Mouse (Mus musculus) liver, postnatal 0 days (tissue): ENCODE results near the gene Rapgef5. TPM values are rescaled to one million over a fixed set of nuclear protein-coding genes. Genes with fewer than 3 reads are reported as not detected.
A peak's percentile ranks its signal among the peaks of the same experiment; 100 is the strongest.

ENCODE experiments used
- ATAC-seq: fragments of 200-750 bp; cut with Nextera tagmentation; 2 replicates; pipeline ENCODE4 v1.8.0; 2017; ENCODE audit warnings: mild to moderate bottlenecking, moderate library complexity
- DNase-seq: peaks from one replicate; pipeline ENCODE4 v3.0.0-alpha.2; 2016
- H3K27ac ChIP-seq: fragments of 300-500 bp; sonication (generic); 2 replicates; pipeline ENCODE4 v1.5.1; 2014; ENCODE audit warnings: antibody characterized with exemption, moderate library complexity, mild to moderate bottlenecking, low read depth
- H3K27me3 ChIP-seq: fragments of 300-500 bp; sonication (generic); 2 replicates; pipeline ENCODE4 v1.6.1; 2014; ENCODE audit warnings: low read length, control low read depth, mixed read lengths; ENCODE audit not compliant: insufficient read depth
- H3K36me3 ChIP-seq: fragments of 300-500 bp; sonication (generic); replicated peaks from 2 replicates; pipeline ENCODE4 v1.6.1; 2014; ENCODE audit warnings: mild to moderate bottlenecking, control low read depth, low read length, moderate library complexity, mixed read lengths; ENCODE audit not compliant: insufficient read depth
- H3K4me1 ChIP-seq: fragments of 300-500 bp; sonication (generic); 2 replicates; pipeline ENCODE4 v1.6.1; 2014; ENCODE audit warnings: antibody characterized with exemption, mild to moderate bottlenecking, control low read depth; ENCODE audit not compliant: insufficient read depth
- H3K4me2 ChIP-seq: fragments of 300-500 bp; sonication (generic); 2 replicates; pipeline ENCODE4 v1.6.1; 2014; ENCODE audit warnings: low read depth, mild to moderate bottlenecking, low read length, moderate library complexity, mixed read lengths
- H3K4me3 ChIP-seq: fragments of 300-500 bp; sonication (generic); 2 replicates; pipeline ENCODE4 v1.5.1; 2014; ENCODE audit warnings: low read depth, low read length
- H3K9ac ChIP-seq: fragments of 300-500 bp; sonication (generic); replicated peaks from 2 replicates; pipeline ENCODE4 v1.6.1; 2014; ENCODE audit warnings: mild to moderate bottlenecking, moderate library complexity
- H3K9me3 ChIP-seq: fragments of 300-500 bp; sonication (generic); 2 replicates; pipeline ENCODE4 v1.6.1; 2016; ENCODE audit warnings: mild to moderate bottlenecking, control low read depth, low read length, mixed read lengths
- CTCF ChIP-seq: sonication (generic); IDR thresholded peaks from 2 replicates; pipeline ENCODE4 v1.5.1; 2016; ENCODE audit warnings: antibody characterized with exemption, low read depth
- EP300 ChIP-seq: IDR thresholded peaks from 2 replicates; pipeline ENCODE4 v1.6.1; 2016; ENCODE audit warnings: antibody characterized with exemption, low read depth, mild to moderate bottlenecking
- WGBS: fragments of 180-500 bp; shearing (Covaris S2); extraction: QIAGEN DNeasy Blood & Tissue Kit; methylation state at CpG from one replicate; pipeline ENCODE4 v1.1.7; 2014; ENCODE audit not compliant: insufficient replicate concordance; 5-methylcytosine and 5-hydroxymethylcytosine counted together
- polyA plus RNA-seq: library from polyadenylated mRNA; unstranded; fragments of >200 nt; fragmentation: Nextera tagmentation; extraction: Ambion mirVana; gene quantifications from 2 replicates; pipeline ENCODE4 v1.2.1, GENCODE M21; 2015

Gene Rapgef5
- polyA plus RNA-seq, 1 experiment from 2014 or later, result 2.1 TPM

DNA sequence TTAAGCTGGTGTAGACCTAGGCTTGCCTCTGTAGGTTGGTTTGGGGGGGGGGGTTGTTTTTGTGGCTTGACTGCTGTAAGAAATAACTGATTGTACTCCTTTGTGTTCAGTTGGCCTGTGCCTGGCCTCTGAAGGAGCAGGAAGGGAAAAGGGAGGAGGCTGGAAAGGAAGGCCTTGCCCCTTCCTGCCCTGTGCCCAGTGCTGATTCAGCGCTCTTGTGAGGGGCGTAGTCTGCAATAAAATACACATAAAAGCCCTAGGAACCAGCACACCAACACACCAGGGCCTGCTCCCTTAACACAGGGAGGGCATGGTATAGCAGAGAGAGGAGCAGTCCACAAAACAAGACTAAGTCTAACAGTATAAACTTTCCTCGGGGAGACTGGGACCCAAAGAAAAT is 247.0 kb downstream of the Rapgef5 start:
- Histone ChIP-seq H3K4me2 (no peak overlapping the region), H3K27ac (no peak overlapping the region), H3K9me3 (no peaks in the 10 kb centered on the region), H3K36me3 (no peaks in the 10 kb centered on the region), H3K4me3 (no peak overlapping the region), H3K4me1 (no peaks in the 10 kb centered on the region), H3K27me3 (no peaks in the 10 kb centered on the region), H3K9ac (no peak overlapping the region)
- 53% methylated on average over 3 of the region's 3 CpGs for WGBS
- DNase-seq (peak; percentile 20), ATAC-seq (peak; percentile 59)
- TF ChIP-seq CTCF, result no peak
- no peak for TF ChIP-seq EP300

GRCm38 (mm10) chr12:117764839-117765238 is 248.6 kb downstream of the Rapgef5 start:
- H3K36me3 ChIP-seq, result no peaks in the 10 kb centered on the region

GRCm38 (mm10) chr12:117769113-117769512 is 252.8 kb downstream of the Rapgef5 start:
- Histone ChIP-seq H3K9ac (no peak overlapping the region), H3K36me3 (no peaks in the 10 kb centered on the region), H3K4me3 (no peak overlapping the region), H3K4me2 (no peak overlapping the region), H3K27me3 (no peaks in the 10 kb centered on the region), H3K27ac (no peak overlapping the region), H3K4me1 (no peaks in the 10 kb centered on the region), H3K9me3 (no peaks in the 10 kb centered on the region)
- TF ChIP-seq EP300 (no peak), CTCF (peak; percentile 85)
- ATAC-seq (no peak), DNase-seq (peak; percentile 78)
- WGBS, result 6% methylated on average over 5 of the region's 5 CpGs

More at GRCm38 (mm10) chr12:117764839-117765238, 248.6 kb downstream of the Rapgef5 start:
- WGBS, result 4% methylated on average over 7 of the region's 7 CpGs
- H3K27me3 ChIP-seq, result no peaks in the 10 kb centered on the region
- no peak overlapping the region for H3K9ac ChIP-seq
- H3K4me2 ChIP-seq, result no peak overlapping the region
- no peaks in the 10 kb centered on the region for H3K9me3 ChIP-seq
- no peaks in the 10 kb centered on the region for H3K4me1 ChIP-seq
- DNase-seq (peak; percentile 78), ATAC-seq (peak; percentile 57)
- no peak for TF ChIP-seq EP300
- peak; percentile 93 for TF ChIP-seq CTCF
- H3K27ac ChIP-seq, result no peak overlapping the region
- H3K4me3 ChIP-seq, result no peak overlapping the region

GRCm38 (mm10) chr12:117770211-117770610 is 253.9 kb downstream of the Rapgef5 start:
- H3K9me3 ChIP-seq, result no peaks in the 10 kb centered on the region
- no peaks in the 10 kb centered on the region for H3K27me3 ChIP-seq
- no peak overlapping the region for H3K4me3 ChIP-seq
- WGBS, result 59% methylated on average over 2 of the region's 2 CpGs
- H3K9ac ChIP-seq, result no peak overlapping the region
- TF ChIP-seq CTCF (no peak), EP300 (no peak)
- no peak overlapping the region for H3K27ac ChIP-seq
- no peaks in the 10 kb centered on the region for H3K36me3 ChIP-seq
- no peaks in the 10 kb centered on the region for H3K4me1 ChIP-seq
- no peak for ATAC-seq
- DNase-seq, result no peak
- H3K4me2 ChIP-seq, result no peak overlapping the region

DNA sequence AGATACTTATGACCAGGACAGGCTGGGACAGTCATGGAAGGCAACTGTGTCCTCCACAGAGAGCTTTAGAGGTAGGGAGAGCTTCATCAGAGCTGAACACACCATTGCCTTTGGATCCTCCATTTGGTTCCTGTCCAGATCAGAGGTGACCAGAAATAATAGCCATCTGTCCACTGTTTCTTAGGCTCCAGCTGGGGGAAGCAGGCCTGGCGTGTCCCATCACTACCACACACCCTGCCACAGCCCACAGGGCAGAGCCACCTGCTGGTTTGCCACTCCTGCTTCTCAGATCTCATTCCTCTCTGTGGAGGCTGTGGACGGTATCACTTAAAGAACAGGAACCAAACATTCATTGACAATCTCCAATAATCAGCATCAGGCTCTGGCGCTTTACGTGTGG is 254.9 kb downstream of the Rapgef5 start:
- ATAC-seq (no peak), DNase-seq (no peak)
- H3K4me1 ChIP-seq, result no peaks in the 10 kb centered on the region
- H3K27me3 ChIP-seq, result no peaks in the 10 kb centered on the region
- no peak overlapping the region for H3K4me3 ChIP-seq
- H3K9ac ChIP-seq, result no peak overlapping the region
- no peak overlapping the region for H3K27ac ChIP-seq
- H3K4me2 ChIP-seq, result no peak overlapping the region
- no peaks in the 10 kb centered on the region for H3K9me3 ChIP-seq
- 80% methylated on average over 4 of the region's 4 CpGs for WGBS
- TF ChIP-seq EP300, result no peak
- no peak for TF ChIP-seq CTCF
- H3K36me3 ChIP-seq, result no peaks in the 10 kb centered on the region

- ATAC-seq, result peak; percentile 51; the same call in 1 of the 2 replicates
- Histone ChIP-seq H3K27me3 (no peaks in the 10 kb centered on the region), H3K4me3 (no peak overlapping the region), H3K4me2 (no peak overlapping the region), H3K36me3 (no peaks in the 10 kb centered on the region), H3K9me3 (no peaks in the 10 kb centered on the region), H3K9ac (no peak overlapping the region), H3K27ac (no peak overlapping the region), H3K4me1 (no peaks in the 10 kb centered on the region; the same call in 1 of the 2 replicates)
- 3% methylated on average over 2 of the region's 2 CpGs for WGBS
- TF ChIP-seq EP300, result no peak
- TF ChIP-seq CTCF, result peak; percentile 79
- DNase-seq, result peak; percentile 75
Measured at GRCm38 (mm10) chr12:117772638-117773037, 256.4 kb downstream of the Rapgef5 start.

- DNase-seq (no peak), ATAC-seq (no peak)
- Histone ChIP-seq H3K9ac (no peak overlapping the region), H3K9me3 (no peaks in the 10 kb centered on the region), H3K27me3 (no peaks in the 10 kb centered on the region), H3K27ac (no peak overlapping the region), H3K4me2 (no peak overlapping the region), H3K36me3 (no peaks in the 10 kb centered on the region), H3K4me3 (no peak overlapping the region), H3K4me1 (peaks cover 2% of the 10 kb centered on the region)
- 50% methylated on average over 5 of the region's 5 CpGs for WGBS
- TF ChIP-seq EP300, result no peak
- TF ChIP-seq CTCF, result no peak
Measured at GRCm38 (mm10) chr12:117776841-117777240, 260.6 kb downstream of the Rapgef5 start.
